Mouse (Mus musculus): Measurements from ENCODE around the gene Tns2. TPM values are rescaled to one million over a fixed set of nuclear protein-coding genes. Genes with fewer than 3 reads are reported as not detected.
A peak's percentile ranks its signal among the peaks of the same experiment; 100 is the strongest.

Gene Tns2
- total RNA-seq, 2 experiments from 2014 or later = 10.0 to 15.8 TPM

GRCm38 (mm10) chr15:102107689-102108573 lies 7.7 kb downstream of the Tns2 start:
- DNase-seq (ENCODE audit: low spot score in 2 of 2) = peak in 1 of 2 experiments; percentile 74

GRCm38 (mm10) chr15:102108651-102109525 lies 8.7 kb downstream of the Tns2 start:
- DNase-seq (ENCODE audit: low spot score in 2 of 2) = peak; percentile 78 to 83

GRCm38 (mm10) chr15:102110271-102110670 lies 10.1 kb downstream of the Tns2 start:
- DNase-seq (ENCODE audit: low spot score in 2 of 2) = no peak

- DNase-seq (ENCODE audit: low spot score in 2 of 2) = no peak
These were observed 10.7 kb downstream of the Tns2 start for GRCm38 (mm10) chr15:102110701-102111494.

- DNase-seq (ENCODE audit: low spot score in 2 of 2) = no peak
These were observed 11.2 kb downstream of the Tns2 start for GRCm38 (mm10) chr15:102111495-102111829.

GRCm38 (mm10) chr15:102112181-102112580 lies 12.0 kb downstream of the Tns2 start:
- DNase-seq (ENCODE audit: low spot score in 2 of 2) = no peak

GRCm38 (mm10) chr15:102112827-102113226 lies 12.6 kb downstream of the Tns2 start:
- DNase-seq (ENCODE audit: low spot score in 2 of 2) = no peak

- no peak for DNase-seq (ENCODE audit: low spot score in 2 of 2)
These were observed 13.5 kb downstream of the Tns2 start for GRCm38 (mm10) chr15:102113674-102114073.

- DNase-seq (ENCODE audit: low spot score in 2 of 2) = no peak
These were observed 14.5 kb downstream of the Tns2 start for GRCm38 (mm10) chr15:102114651-102115260.

GRCm38 (mm10) chr15:102115731-102116231 lies 15.6 kb downstream of the Tns2 start:
- no peak for DNase-seq (ENCODE audit: low spot score in 2 of 2)

- no peak for DNase-seq (ENCODE audit: low spot score in 2 of 2)
These were observed 16.7 kb downstream of the Tns2 start for GRCm38 (mm10) chr15:102116753-102117415.

GRCm38 (mm10) chr15:102117461-102118443 lies 17.5 kb downstream of the Tns2 start:
- DNase-seq (ENCODE audit: low spot score in 2 of 2) = no peak

- DNase-seq (ENCODE audit: low spot score in 2 of 2) = no peak
These were observed 18.4 kb downstream of the Tns2 start for GRCm38 (mm10) chr15:102118591-102118990.

GRCm38 (mm10) chr15:102119121-102119830 lies 19.1 kb downstream of the Tns2 start:
- DNase-seq (ENCODE audit: low spot score in 2 of 2) = no peak

GRCm38 (mm10) chr15:102119831-102120170 lies 19.6 kb downstream of the Tns2 start:
- no peak for DNase-seq (ENCODE audit: low spot score in 2 of 2)

GRCm38 (mm10) chr15:102120530-102120929 lies 20.3 kb downstream of the Tns2 start:
- DNase-seq (ENCODE audit: low spot score in 2 of 2) = no peak

- no peak for DNase-seq (ENCODE audit: low spot score in 2 of 2)
These were observed 26.1 kb downstream of the Tns2 start for GRCm38 (mm10) chr15:102126303-102126702.

GRCm38 (mm10) chr15:102133314-102133713 lies 33.1 kb downstream of the Tns2 start:
- DNase-seq (ENCODE audit: low spot score in 2 of 2) = no peak
